Mouse (Mus musculus) brain, adult 10 weeks (tissue): ENCODE data around the gene Gnl2. TPM values are rescaled to one million over a fixed set of nuclear protein-coding genes. Genes with fewer than 3 reads are reported as not detected.

Experiments
- polyA plus RNA-seq: library from polyadenylated mRNA; stranded (reverse); fragments of 350-450 nt; fragmentation: Illumina TruSeq; extraction: RNeasy Lipid Tissue Mini Kit (QIAGEN cat#74804); gene quantifications from one replicate; pipeline ENCODE4 v1.2.3, GENCODE M21; 2015; ENCODE audit warnings: low read depth, low replicate concordance

The Gnl2 gene
- polyA plus RNA-seq = 74.7 TPM

GRCm38 (mm10) chr4:125015806-125016635, at the start of gene Gnl2:
Gnl2 (plus strand) TSS chr4:125016585.

GRCm38 (mm10) chr4:124985671-124986602, 30.4 kb upstream of the Gnl2 start, which contains the start of gene Rspo1:
Rspo1 (plus strand) TSS chr4:124986430.

GRCm38 (mm10) chr4:125065517-125066307, 49.3 kb downstream of the Gnl2 start, which contains the start of gene Dnali1:
Dnali1 (minus strand) TSS chr4:125065703.

GRCm38 (mm10) chr4:125066490-125067370, 50.3 kb downstream of the Gnl2 start, which contains the start of gene Snip1:
Snip1 (plus strand) TSS chr4:125066672.

GRCm38 (mm10) chr4:125084403-125085345, 68.3 kb downstream of the Gnl2 start, which contains the start of gene Meaf6:
Meaf6 (plus strand) TSS chr4:125085134.

Other genes with a start within 250 kb of the Gnl2 start
- 18.5 TPM for gene Mtf1, start 214.5 kb upstream of the Gnl2 start, polyA plus RNA-seq
- gene Yrdc, start 165.9 kb upstream of the Gnl2 start, polyA plus RNA-seq = 49.4 TPM
- 95.2 TPM for gene 1110065P20Rik, start 165.4 kb upstream of the Gnl2 start, polyA plus RNA-seq
- 45.2 TPM for gene Maneal, start 154.4 kb upstream of the Gnl2 start, polyA plus RNA-seq
- gene Epha10, start 135.7 kb upstream of the Gnl2 start, polyA plus RNA-seq = 28.4 TPM
- 15.7 TPM for gene 9930104L06Rik, start 79.5 kb upstream of the Gnl2 start, polyA plus RNA-seq
- 2.3 TPM for gene Cdca8, start 77.3 kb upstream of the Gnl2 start, polyA plus RNA-seq
- 15.6 TPM for gene Rspo1, start 30.2 kb upstream of the Gnl2 start, polyA plus RNA-seq
- 2.8 TPM for gene Dnali1, start 49.1 kb downstream of the Gnl2 start, polyA plus RNA-seq
- 14.4 TPM for gene Snip1, start 50.1 kb downstream of the Gnl2 start, polyA plus RNA-seq
- gene Meaf6, start 68.5 kb downstream of the Gnl2 start, polyA plus RNA-seq = 116 TPM
- gene Zc3h12a, start 111.3 kb downstream of the Gnl2 start, polyA plus RNA-seq = 1.1 TPM